Mouse (Mus musculus) ovary, postnatal 10 days (tissue): ENCODE data around the gene Fbxo24.

Experiments used
- DNase-seq: peaks from one replicate; pipeline ENCODE4 v3.0.0; 2022; ENCODE audit warnings: low spot score

The Fbxo24 gene

GRCm38 (mm10) chr5:137600619-137601364, 28.0 kb downstream of the Fbxo24 start, which contains the start of gene Mospd3:
Gene Mospd3 (minus strand): TSS chr5:137601058.
- DNase-seq, result peak; percentile 93

GRCm38 (mm10) chr5:137600281-137600618, 28.6 kb downstream of the Fbxo24 start:
- no peak for DNase-seq

- DNase-seq, result no peak
Measured at GRCm38 (mm10) chr5:137599600-137599999, 29.2 kb downstream of the Fbxo24 start.

- DNase-seq, result no peak
Measured at GRCm38 (mm10) chr5:137598100-137598826, 30.5 kb downstream of the Fbxo24 start.

- no peak for DNase-seq
Measured at GRCm38 (mm10) chr5:137597625-137598024, 31.2 kb downstream of the Fbxo24 start.

- DNase-seq, result no peak
Measured at GRCm38 (mm10) chr5:137596601-137597261, 32.1 kb downstream of the Fbxo24 start.

- no peak for DNase-seq
Measured at GRCm38 (mm10) chr5:137595921-137596320, 32.9 kb downstream of the Fbxo24 start.

GRCm38 (mm10) chr5:137590507-137590906, 38.3 kb downstream of the Fbxo24 start:
- no peak for DNase-seq

GRCm38 (mm10) chr5:137584976-137585375, 43.8 kb downstream of the Fbxo24 start:
- DNase-seq, result no peak

- DNase-seq, result no peak
Measured at GRCm38 (mm10) chr5:137583670-137584169, 45.1 kb downstream of the Fbxo24 start.

- no peak for DNase-seq
Measured at GRCm38 (mm10) chr5:137582702-137583101, 46.1 kb downstream of the Fbxo24 start.

GRCm38 (mm10) chr5:137580246-137580645, 48.6 kb downstream of the Fbxo24 start:
- no peak for DNase-seq

- no peak for DNase-seq
Measured at GRCm38 (mm10) chr5:137574470-137574901, 54.3 kb downstream of the Fbxo24 start.

GRCm38 (mm10) chr5:137570691-137571586, 57.9 kb downstream of the Fbxo24 start:
- DNase-seq, result no peak

GRCm38 (mm10) chr5:137570181-137570580, 58.6 kb downstream of the Fbxo24 start:
- no peak for DNase-seq

- DNase-seq, result no peak
Measured at GRCm38 (mm10) chr5:137569665-137570064, 59.1 kb downstream of the Fbxo24 start, which contains the start of gene Tfr2. Gene Tfr2 (plus strand): TSS chr5:137569840.

GRCm38 (mm10) chr5:137569031-137569430, 59.8 kb downstream of the Fbxo24 start:
- no peak for DNase-seq

- no peak for DNase-seq
Measured at GRCm38 (mm10) chr5:137568223-137568798, 60.5 kb downstream of the Fbxo24 start.

GRCm38 (mm10) chr5:137566416-137566815, 62.4 kb downstream of the Fbxo24 start:
- no peak for DNase-seq

- no peak for DNase-seq
Measured at GRCm38 (mm10) chr5:137565744-137566143, 63.1 kb downstream of the Fbxo24 start.

GRCm38 (mm10) chr5:137562965-137563364, 65.8 kb downstream of the Fbxo24 start:
- no peak for DNase-seq
